Mouse (Mus musculus): ENCODE data around the gene Vps8.

GRCm38 (mm10) chr16:21628061-21628591 lies 205.2 kb downstream of the Vps8 start:
- no peak for TF ChIP-seq POLR2A (IDR thresholded peaks at IDR 0.05; ENCODE audit: insufficient read length, low read depth)
- no peak for TF ChIP-seq MYOG (IDR thresholded peaks at IDR 0.05; ENCODE audit: control insufficient read depth in 1 of 3, insufficient read depth in 1 of 3, insufficient read length in 2 of 3, low read depth in 2 of 3)
- no peak for TF ChIP-seq E2F4 (IDR thresholded peaks at IDR 0.05; ENCODE audit: insufficient read depth)
- TF ChIP-seq MAX (IDR thresholded peaks at IDR 0.05; ENCODE audit: low read depth), result no peak
- TF ChIP-seq SRF (IDR thresholded peaks at IDR 0.05; ENCODE audit: control insufficient read depth, insufficient read length, low read depth), result no peak
- no peak for TF ChIP-seq POLR2AphosphoS2 (IDR thresholded peaks at IDR 0.05; ENCODE audit: insufficient read length, low read depth)
- TF ChIP-seq USF1 (IDR thresholded peaks at IDR 0.05; ENCODE audit: low read depth), result no peak
- no peak for TF ChIP-seq TCF3 (IDR thresholded peaks at IDR 0.05; ENCODE audit: insufficient read length, low read depth)
- no peak for TF ChIP-seq MYOD1 (IDR thresholded peaks at IDR 0.05; ENCODE audit: control insufficient read depth in 1 of 3, insufficient read length in 2 of 3, low read depth in 2 of 3)
- TF ChIP-seq TCF12 (IDR thresholded peaks at IDR 0.05; ENCODE audit: insufficient read depth, poor library complexity, severe bottlenecking), result no peak
- TF ChIP-seq REST (IDR thresholded peaks at IDR 0.05; ENCODE audit: insufficient read depth, insufficient read length), result no peak
- TF ChIP-seq CEBPB (IDR thresholded peaks at IDR 0.05; ENCODE audit: insufficient read depth, poor library complexity, severe bottlenecking), result no peak
